Mouse (Mus musculus) myocyte (in vitro differentiated cells): ENCODE data around the gene Glis1. TPM values are rescaled to one million over a fixed set of nuclear protein-coding genes. Genes with fewer than 3 reads are reported as not detected.

Source experiments
- H3K27me3 ChIP-seq: one replicate; pipeline ENCODE4 v1.6.1; 2011; ENCODE audit not compliant: control insufficient read depth, insufficient read depth, insufficient read length
- H3K36me3 ChIP-seq: one replicate; pipeline ENCODE4 v1.6.1; 2011; ENCODE audit not compliant: control insufficient read depth, insufficient read depth
- H3K4me2 ChIP-seq: one replicate; pipeline ENCODE4 v1.6.1; 2011; ENCODE audit warnings: low read depth, control low read depth
- H3K4me3 ChIP-seq: one replicate; pipeline ENCODE4 v1.5.1; 2011; ENCODE audit warnings: mild to moderate bottlenecking, control low read depth, moderate library complexity
- H3K79me2 ChIP-seq: one replicate; pipeline ENCODE4 v1.6.1; 2011; ENCODE audit not compliant: control insufficient read depth, insufficient read depth
- H3ac ChIP-seq: one replicate; pipeline ENCODE4 v1.6.1; 2011; ENCODE audit not compliant: control insufficient read depth, insufficient read length
- CEBPB ChIP-seq: IDR thresholded peaks from 2 replicates; pipeline ENCODE4 v1.6.1; 2011; ENCODE audit warnings: mild to moderate bottlenecking, moderate library complexity; ENCODE audit not compliant: poor library complexity, insufficient read depth, severe bottlenecking
- E2F4 ChIP-seq: IDR thresholded peaks from one replicate; pipeline ENCODE4 v1.6.1; 2011; ENCODE audit warnings: mild to moderate bottlenecking, control low read depth, moderate library complexity; ENCODE audit not compliant: insufficient read depth
- MAX ChIP-seq: IDR thresholded peaks from one replicate; pipeline ENCODE4 v1.6.1; 2011; ENCODE audit warnings: low read depth, mild to moderate bottlenecking, control low read depth
- MYOD1 ChIP-seq, 3 experiments: IDR thresholded peaks; one replicate each; pipeline ENCODE4 v1.6.1; 2011; ENCODE audit warnings: control low read depth in 2 of 3, low read depth in 2 of 3, mild to moderate bottlenecking in 2 of 3, moderate library complexity in 1 of 3; ENCODE audit not compliant: insufficient read length in 2 of 3, control insufficient read depth in 1 of 3
- MYOG ChIP-seq, 3 experiments: IDR thresholded peaks; one replicate each; pipeline ENCODE4 v1.6.1; 2011; ENCODE audit warnings: control low read depth in 2 of 3, low read depth in 2 of 3, mild to moderate bottlenecking in 2 of 3; ENCODE audit not compliant: insufficient read length in 2 of 3, control insufficient read depth in 1 of 3, insufficient read depth in 1 of 3
- POLR2A ChIP-seq: IDR thresholded peaks from one replicate; pipeline ENCODE4 v1.6.1; 2011; ENCODE audit warnings: low read depth, mild to moderate bottlenecking, control low read depth, moderate library complexity; ENCODE audit not compliant: insufficient read length
- POLR2AphosphoS2 ChIP-seq: IDR thresholded peaks from one replicate; pipeline ENCODE4 v1.6.1; 2011; ENCODE audit warnings: low read depth, control low read depth; ENCODE audit not compliant: insufficient read length
- REST ChIP-seq: IDR thresholded peaks from one replicate; pipeline ENCODE4 v1.6.1; 2011; ENCODE audit warnings: mild to moderate bottlenecking, control low read depth, moderate library complexity; ENCODE audit not compliant: insufficient read depth, insufficient read length
- SRF ChIP-seq: IDR thresholded peaks from one replicate; pipeline ENCODE4 v1.6.1; 2011; ENCODE audit warnings: low read depth; ENCODE audit not compliant: control insufficient read depth, insufficient read length
- TCF12 ChIP-seq: IDR thresholded peaks from one replicate; pipeline ENCODE4 v1.6.1; 2011; ENCODE audit warnings: mild to moderate bottlenecking, control low read depth; ENCODE audit not compliant: poor library complexity, insufficient read depth, severe bottlenecking
- TCF3 ChIP-seq: IDR thresholded peaks from one replicate; pipeline ENCODE4 v1.6.1; 2011; ENCODE audit warnings: low read depth, control low read depth; ENCODE audit not compliant: insufficient read length
- USF1 ChIP-seq: IDR thresholded peaks from one replicate; pipeline ENCODE4 v1.6.1; 2011; ENCODE audit warnings: low read depth, mild to moderate bottlenecking, control low read depth, moderate library complexity
- polyA plus RNA-seq: library from polyadenylated mRNA; unstranded; fragments of >200 nt; fragmentation: generic; extraction: Trizol; gene quantifications from one replicate; pipeline ENCODE4 v1.2.1, GENCODE M21; 2012; ENCODE audit warnings: missing spikeins

The Glis1 gene
- polyA plus RNA-seq, 1 experiment = 0.35 TPM

DNA sequence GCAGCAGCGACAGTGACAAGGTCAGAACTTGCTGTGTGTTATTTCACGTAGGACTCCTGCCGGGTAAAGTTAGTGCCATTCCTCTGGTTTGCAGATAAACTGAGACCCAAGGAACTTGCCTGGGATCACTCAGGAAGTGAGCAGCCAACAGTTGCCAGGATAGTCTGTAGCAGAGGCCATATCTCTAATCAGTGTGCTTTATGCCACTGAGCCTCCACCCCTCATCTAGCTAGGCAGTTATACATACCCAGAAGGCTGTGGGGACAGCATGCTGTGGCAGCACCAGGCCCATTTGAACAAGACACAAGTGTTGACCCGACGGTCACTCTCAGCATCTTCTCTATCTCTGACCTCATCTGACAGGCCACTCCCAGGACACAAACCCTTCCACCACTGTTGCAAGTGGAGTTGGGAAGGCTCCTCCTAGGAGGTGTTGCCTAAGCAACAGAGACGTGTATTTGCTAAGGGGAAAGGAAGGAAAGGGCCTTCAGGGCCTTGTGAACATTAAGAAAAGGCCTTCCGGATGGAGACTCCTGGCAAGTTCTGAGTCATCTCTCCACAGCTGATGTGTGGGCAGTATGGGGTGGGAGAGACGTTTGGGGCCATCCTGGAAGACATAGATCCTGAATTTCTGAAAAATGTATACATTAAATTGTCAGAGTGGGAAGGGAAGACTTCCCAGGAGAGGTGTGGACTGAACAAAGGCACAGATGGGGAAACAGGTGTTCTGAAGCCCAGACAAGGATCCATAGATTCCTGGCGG is 177.7 kb downstream of the Glis1 start:
- no peak overlapping the region for H3K4me2 ChIP-seq
- TF ChIP-seq POLR2AphosphoS2 = no peak
- TF ChIP-seq REST = no peak
- TF ChIP-seq E2F4 = no peak
- TF ChIP-seq TCF12 = no peak
- no peak for TF ChIP-seq USF1
- no peak for TF ChIP-seq SRF
- no peak for TF ChIP-seq TCF3
- TF ChIP-seq MYOD1 (IDR thresholded peaks at IDR 0.05; ENCODE audit: control insufficient read depth in 1 of 3, insufficient read length in 2 of 3, low read depth in 2 of 3) = no peak
- TF ChIP-seq MYOG (IDR thresholded peaks at IDR 0.05; ENCODE audit: control insufficient read depth in 1 of 3, insufficient read depth in 1 of 3, insufficient read length in 2 of 3, low read depth in 2 of 3) = no peak
- no peak for TF ChIP-seq MAX
- no peak for TF ChIP-seq CEBPB
- no peak for TF ChIP-seq POLR2A
- H3K36me3 ChIP-seq = no peaks in the 10 kb centered on the region
- no peak overlapping the region for H3ac ChIP-seq
- H3K27me3 ChIP-seq = peaks cover 88% of the 10 kb centered on the region
- no peaks in the 10 kb centered on the region for H3K79me2 ChIP-seq
- no peak overlapping the region for H3K4me3 ChIP-seq

DNA sequence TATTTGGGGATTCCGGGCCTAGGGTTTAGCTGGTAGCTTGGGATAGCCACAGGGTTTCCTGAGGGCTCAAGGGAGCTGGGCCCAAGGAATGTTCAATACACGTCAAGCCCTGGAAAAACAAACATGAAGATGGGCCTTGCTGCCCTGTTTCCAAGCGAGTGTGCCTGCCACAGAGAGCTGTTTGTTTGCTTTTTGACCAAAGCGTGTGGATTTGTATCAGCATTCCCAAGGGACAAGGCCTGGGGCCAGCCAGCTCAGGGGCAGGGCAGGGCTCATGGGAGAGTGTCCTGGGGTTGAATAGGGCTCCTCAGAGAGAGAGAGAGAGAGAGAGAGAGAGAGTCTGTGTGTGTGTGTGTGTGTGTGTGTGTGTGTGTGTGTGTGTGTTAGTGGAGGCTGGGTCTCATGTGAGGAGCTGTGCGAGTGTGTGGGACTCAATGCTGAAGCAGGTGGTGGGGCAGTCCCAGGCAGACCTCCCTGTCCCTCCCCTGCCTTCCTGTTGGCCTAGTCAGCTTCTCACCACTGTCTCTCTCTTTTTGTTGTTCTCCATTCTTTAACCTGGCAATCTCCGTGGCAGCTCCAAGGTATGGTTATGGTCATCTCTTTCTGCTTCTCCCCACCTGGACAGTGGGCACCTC is 183.3 kb downstream of the Glis1 start:
- no peak overlapping the region for H3K4me2 ChIP-seq
- H3K27me3 ChIP-seq = peaks cover 92% of the 10 kb centered on the region
- no peaks in the 10 kb centered on the region for H3K36me3 ChIP-seq
- no peak overlapping the region for H3K4me3 ChIP-seq
- TF ChIP-seq MYOD1 (IDR thresholded peaks at IDR 0.05; ENCODE audit: control insufficient read depth in 1 of 3, insufficient read length in 2 of 3, low read depth in 2 of 3) = no peak
- TF ChIP-seq POLR2AphosphoS2 = no peak
- H3ac ChIP-seq = no peak overlapping the region
- H3K79me2 ChIP-seq = no peaks in the 10 kb centered on the region

DNA sequence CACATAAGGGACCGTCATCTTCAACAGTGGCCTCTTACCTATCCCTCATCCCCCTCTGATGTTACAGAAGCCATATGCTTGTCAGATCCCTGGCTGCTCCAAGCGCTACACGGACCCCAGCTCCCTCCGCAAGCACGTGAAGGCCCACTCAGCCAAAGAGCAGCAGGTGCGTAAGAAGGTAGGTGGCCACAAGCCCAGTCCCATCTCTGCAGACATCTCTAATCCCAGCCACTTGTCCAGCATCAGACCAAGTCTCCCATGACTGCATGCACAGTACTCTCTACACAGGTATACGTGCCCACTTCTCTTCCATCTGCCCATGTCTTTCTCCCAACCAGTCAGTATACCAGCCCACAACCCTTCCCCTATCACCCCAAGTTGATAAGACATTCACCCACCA is 185.1 kb downstream of the Glis1 start:
- H3K36me3 ChIP-seq = no peaks in the 10 kb centered on the region
- TF ChIP-seq POLR2AphosphoS2 (no peak), MYOD1 (IDR thresholded peaks at IDR 0.05; ENCODE audit: control insufficient read depth in 1 of 3, insufficient read length in 2 of 3, low read depth in 2 of 3) (no peak), POLR2A (no peak), USF1 (no peak), E2F4 (no peak), REST (no peak), MYOG (IDR thresholded peaks at IDR 0.05; ENCODE audit: control insufficient read depth in 1 of 3, insufficient read depth in 1 of 3, insufficient read length in 2 of 3, low read depth in 2 of 3) (no peak), SRF (no peak), CEBPB (no peak), TCF12 (no peak), TCF3 (no peak)
- no peak overlapping the region for H3K4me3 ChIP-seq
- no peak overlapping the region for H3K4me2 ChIP-seq
- H3K79me2 ChIP-seq = no peaks in the 10 kb centered on the region
- no peak overlapping the region for H3ac ChIP-seq
- peaks cover 78% of the 10 kb centered on the region for H3K27me3 ChIP-seq

DNA sequence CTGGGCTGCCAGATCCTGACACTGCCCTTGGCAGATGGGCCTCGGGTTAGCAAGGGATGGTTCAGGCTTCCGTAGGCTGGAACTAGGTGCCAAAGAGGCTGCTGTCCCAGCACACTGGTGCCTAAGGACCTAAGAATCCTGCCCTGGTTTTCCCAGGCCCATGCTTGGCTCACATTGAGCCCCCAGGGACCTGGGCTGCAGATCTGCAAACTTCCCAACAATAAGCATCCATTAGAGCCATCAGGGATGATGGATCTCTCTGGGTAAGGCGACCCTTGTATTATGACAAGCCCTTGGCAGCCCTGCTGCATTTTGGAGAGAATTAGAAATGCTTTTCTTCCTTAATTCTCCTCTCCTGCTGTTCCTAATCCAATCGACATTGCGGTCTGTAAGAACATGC is 187.0 kb downstream of the Glis1 start:
- Histone ChIP-seq H3K36me3 (no peaks in the 10 kb centered on the region), H3K4me3 (no peak overlapping the region), H3K79me2 (no peaks in the 10 kb centered on the region), H3K4me2 (no peak overlapping the region), H3ac (no peak overlapping the region), H3K27me3 (peaks cover 72% of the 10 kb centered on the region)
- no peak for TF ChIP-seq E2F4
- TF ChIP-seq USF1 = no peak
- TF ChIP-seq POLR2AphosphoS2 = no peak
- no peak for TF ChIP-seq REST

DNA sequence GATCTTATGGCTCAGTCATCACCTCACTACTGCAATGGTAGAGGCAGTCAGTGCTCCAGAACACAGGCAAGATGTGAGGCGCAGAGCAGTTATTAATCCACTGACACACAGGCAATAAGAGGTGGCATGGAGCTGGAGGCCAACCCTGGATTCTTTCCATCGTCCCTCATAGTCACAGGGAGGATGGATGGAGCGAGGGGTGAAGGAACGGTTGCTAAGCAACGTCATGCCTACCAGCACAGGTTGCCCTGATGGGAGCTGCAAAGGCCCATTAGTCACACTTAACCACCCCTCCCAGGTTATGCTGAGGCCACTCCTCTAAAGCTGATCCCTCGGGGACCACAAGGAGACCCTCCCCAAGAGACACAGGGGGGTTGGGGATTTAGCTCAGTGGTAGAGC is 187.9 kb downstream of the Glis1 start:
- Histone ChIP-seq H3K4me3 (no peak overlapping the region), H3ac (no peak overlapping the region), H3K4me2 (no peak overlapping the region), H3K27me3 (peaks cover 73% of the 10 kb centered on the region), H3K36me3 (no peaks in the 10 kb centered on the region), H3K79me2 (no peaks in the 10 kb centered on the region)
- no peak for TF ChIP-seq MAX
- no peak for TF ChIP-seq E2F4
- TF ChIP-seq SRF = no peak
- no peak for TF ChIP-seq TCF3
- TF ChIP-seq CEBPB = no peak
- no peak for TF ChIP-seq MYOG (IDR thresholded peaks at IDR 0.05; ENCODE audit: control insufficient read depth in 1 of 3, insufficient read depth in 1 of 3, insufficient read length in 2 of 3, low read depth in 2 of 3)
- no peak for TF ChIP-seq TCF12
- no peak for TF ChIP-seq POLR2AphosphoS2
- no peak for TF ChIP-seq MYOD1 (IDR thresholded peaks at IDR 0.05; ENCODE audit: control insufficient read depth in 1 of 3, insufficient read length in 2 of 3, low read depth in 2 of 3)
- TF ChIP-seq USF1 = no peak
- TF ChIP-seq POLR2A = no peak
- no peak for TF ChIP-seq REST
